Mouse (Mus musculus): ENCODE data around the gene Pycard.
A peak's percentile ranks its signal among the peaks of the same experiment; 100 is the strongest.
"Not testable (repeated sequence)": the region's sequence is repeated elsewhere in the genome, so short reads cannot be mapped to it uniquely, and the experiment has no call there.

The Pycard gene

GRCm38 (mm10) chr7:128003098-128003497 lies 9.4 kb upstream of the Pycard start:
- no peak for DNase-seq

GRCm38 (mm10) chr7:128000068-128000950 lies 6.6 kb upstream of the Pycard start:
- DNase-seq = no peak

GRCm38 (mm10) chr7:127999436-127999835 lies 5.8 kb upstream of the Pycard start:
- DNase-seq = no peak

- no peak for DNase-seq
Measured at GRCm38 (mm10) chr7:127992488-127993340, 953 bp downstream of the Pycard start.

- DNase-seq = peak; percentile 49
Measured at GRCm38 (mm10) chr7:127991643-127992487, 1.8 kb downstream of the Pycard start.

- DNase-seq = no peak
Measured at GRCm38 (mm10) chr7:127988904-127989303, 4.8 kb downstream of the Pycard start.

GRCm38 (mm10) chr7:127980606-127981005 lies 13.1 kb downstream of the Pycard start:
- no peak for DNase-seq

- DNase-seq = no peak
Measured at GRCm38 (mm10) chr7:127978856-127979255, 14.8 kb downstream of the Pycard start.

GRCm38 (mm10) chr7:127974413-127974930 lies 19.2 kb downstream of the Pycard start:
- DNase-seq = peak; percentile 5

- DNase-seq = peak; percentile 77
Measured at GRCm38 (mm10) chr7:127967922-127968828, 25.5 kb downstream of the Pycard start.

GRCm38 (mm10) chr7:127967004-127967921 lies 26.4 kb downstream of the Pycard start, which contains the start of gene Fus:
TSS of gene Fus (plus strand) at chr7:127967457.
- peak; percentile 93 for DNase-seq

GRCm38 (mm10) chr7:127966371-127966918 lies 27.2 kb downstream of the Pycard start:
- DNase-seq = no peak

- DNase-seq = peak; percentile 35
Measured at GRCm38 (mm10) chr7:127959364-127959763, 34.3 kb downstream of the Pycard start.

- DNase-seq = no peak
Measured at GRCm38 (mm10) chr7:127952864-127953581, 40.6 kb downstream of the Pycard start.

- DNase-seq = no peak
Measured at GRCm38 (mm10) chr7:127946470-127947023, 47.1 kb downstream of the Pycard start, which contains the start of gene Prss36. TSS of gene Prss36 (minus strand) at chr7:127946725.

- no peak for DNase-seq
Measured at GRCm38 (mm10) chr7:127944614-127945013, 49.1 kb downstream of the Pycard start.

GRCm38 (mm10) chr7:127942097-127942496 lies 51.6 kb downstream of the Pycard start:
- DNase-seq = not testable (repeated sequence)
